Mouse (Mus musculus) hindbrain, embryonic 11.5 days (tissue): Measurements from ENCODE around the gene Mrc1. TPM values are rescaled to one million over a fixed set of nuclear protein-coding genes. Genes with fewer than 3 reads are reported as not detected.

Source experiments
- ATAC-seq: fragments of 200-750 bp; cut with Nextera tagmentation; 2 replicates; pipeline ENCODE4 v1.8.0; 2017; ENCODE audit warnings: mild to moderate bottlenecking, moderate TSS enrichment, moderate library complexity; ENCODE audit not compliant: low FRiP score
- DNase-seq: peaks from one replicate; pipeline ENCODE4 v3.0.0-alpha.2; 2015; ENCODE audit warnings: low spot score
- H3K27ac ChIP-seq: fragments of 300-500 bp; sonication (generic); 2 replicates; pipeline ENCODE4 v1.5.1; 2014; ENCODE audit warnings: mild to moderate bottlenecking, low read depth, low read length
- H3K27me3 ChIP-seq: fragments of 300-500 bp; sonication (generic); 2 replicates; pipeline ENCODE4 v1.6.1; 2014; ENCODE audit warnings: mild to moderate bottlenecking, low read length, moderate library complexity, mixed read lengths; ENCODE audit not compliant: control insufficient read depth, insufficient read depth
- H3K36me3 ChIP-seq: fragments of 300-500 bp; sonication (generic); 2 replicates; pipeline ENCODE4 v1.6.1; 2014; ENCODE audit warnings: mild to moderate bottlenecking, low read length, moderate library complexity, mixed read lengths; ENCODE audit not compliant: control insufficient read depth, insufficient read depth
- H3K4me1 ChIP-seq: fragments of 300-500 bp; sonication (generic); replicated peaks from 2 replicates; pipeline ENCODE4 v1.6.1; 2014; ENCODE audit warnings: low read length, mixed read lengths; ENCODE audit not compliant: control insufficient read depth, insufficient read depth
- H3K4me2 ChIP-seq: fragments of 300-500 bp; sonication (generic); replicated peaks from 2 replicates; pipeline ENCODE4 v1.6.1; 2014; ENCODE audit warnings: mild to moderate bottlenecking, low read depth, low read length
- H3K4me3 ChIP-seq: fragments of 300-500 bp; sonication (generic); 2 replicates; pipeline ENCODE4 v1.5.1; 2014; ENCODE audit warnings: low read depth, low read length
- H3K9ac ChIP-seq: fragments of 300-500 bp; sonication (generic); 2 replicates; pipeline ENCODE4 v1.6.1; 2014; ENCODE audit warnings: low read depth, low read length
- H3K9me3 ChIP-seq: fragments of 300-500 bp; sonication (generic); 2 replicates; pipeline ENCODE4 v1.6.1; 2016; ENCODE audit warnings: low read length; ENCODE audit not compliant: control insufficient read depth
- WGBS: fragments of 180-500 bp; shearing (Covaris S2); extraction: QIAGEN DNeasy Blood & Tissue Kit; methylation state at CpG from one replicate; pipeline ENCODE4 v1.1.7; 2014; 5-methylcytosine and 5-hydroxymethylcytosine counted together
- microRNA counts: library from miRNA; unstranded; fragments of <30 nt; microRNA quantifications from one replicate; lab custom pipeline; 2015
- polyA plus RNA-seq: library from polyadenylated mRNA; unstranded; fragments of >200 nt; fragmentation: Nextera tagmentation; extraction: Ambion mirVana; gene quantifications from 2 replicates; pipeline ENCODE4 v1.2.1, GENCODE M21; 2014

The Mrc1 gene
- polyA plus RNA-seq, 1 experiment from 2014 or later = 6.9 TPM

GRCm38 (mm10) chr2:14312505-14313380, 83.6 kb downstream of the Mrc1 start:
- WGBS = 74% methylated on average over 4 of the region's 4 CpGs
- DNase-seq (no peak), ATAC-seq (no peak)
- no peaks in the 10 kb centered on the region for H3K9me3 ChIP-seq
- H3K4me2 ChIP-seq = no peak overlapping the region
- no peaks in the 10 kb centered on the region for H3K4me1 ChIP-seq
- H3K4me3 ChIP-seq = no peak overlapping the region
- no peaks in the 10 kb centered on the region for H3K36me3 ChIP-seq
- no peak overlapping the region for H3K27ac ChIP-seq
- H3K27me3 ChIP-seq = no peaks in the 10 kb centered on the region
- H3K9ac ChIP-seq = no peak overlapping the region

- Histone ChIP-seq H3K4me3 (no peak overlapping the region), H3K9ac (no peak overlapping the region), H3K4me1 (no peaks in the 10 kb centered on the region), H3K36me3 (no peaks in the 10 kb centered on the region), H3K27ac (no peak overlapping the region), H3K4me2 (no peak overlapping the region), H3K27me3 (no peaks in the 10 kb centered on the region), H3K9me3 (no peaks in the 10 kb centered on the region)
- 84% methylated on average over 3 of the region's 3 CpGs for WGBS
- DNase-seq (no peak), ATAC-seq (no peak)
Measured at GRCm38 (mm10) chr2:14315113-14315512, 85.9 kb downstream of the Mrc1 start.

- no peak for DNase-seq
- WGBS = 85% methylated on average over 14 of the region's 14 CpGs
Measured at GRCm38 (mm10) chr2:14341652-14342308, 112.6 kb downstream of the Mrc1 start.

GRCm38 (mm10) chr2:14342309-14342839, 113.2 kb downstream of the Mrc1 start:
- no peak overlapping the region for H3K4me2 ChIP-seq
- DNase-seq = no peak
- H3K4me1 ChIP-seq = no peaks in the 10 kb centered on the region
- H3K9me3 ChIP-seq = no peaks in the 10 kb centered on the region
- 92% methylated on average over 8 of the region's 8 CpGs for WGBS
- no peak overlapping the region for H3K27ac ChIP-seq
- no peak for ATAC-seq
- no peak overlapping the region for H3K9ac ChIP-seq
- no peaks in the 10 kb centered on the region for H3K36me3 ChIP-seq
- no peak overlapping the region for H3K4me3 ChIP-seq
- no peaks in the 10 kb centered on the region for H3K27me3 ChIP-seq

More at GRCm38 (mm10) chr2:14341652-14342308, 112.6 kb downstream of the Mrc1 start:
- Histone ChIP-seq H3K9ac (no peak overlapping the region), H3K9me3 (no peaks in the 10 kb centered on the region), H3K27ac (no peak overlapping the region), H3K27me3 (no peaks in the 10 kb centered on the region), H3K36me3 (no peaks in the 10 kb centered on the region), H3K4me2 (no peak overlapping the region), H3K4me3 (no peak overlapping the region), H3K4me1 (no peaks in the 10 kb centered on the region)
- ATAC-seq = no peak

MicroRNAs encoded within 50 kb of the gene (microRNA counts, 519-probe panel; counts per million panel counts)
- microRNA mmu-miR-511 (lab: Ali Mortazavi, UCI) = not detected

Other genes starting within 250 kb of the Mrc1 start
- gene Hacd1, start 173.3 kb upstream of the Mrc1 start, polyA plus RNA-seq = 50.2 and 50.9 TPM in 2 replicates
- gene Stam, start 155.3 kb upstream of the Mrc1 start, polyA plus RNA-seq = 116 TPM in 2 replicates
- gene Tmem236, start 54.9 kb upstream of the Mrc1 start, polyA plus RNA-seq = 0.08 TPM in 1 of 2 replicates, not detected in the other
- 0.91 and 1.5 TPM in 2 replicates for gene Slc39a12, start 158.9 kb downstream of the Mrc1 start, polyA plus RNA-seq